22 mouse cellular contexts compared by ENCODE assay signal in the genomic region with DNA sequence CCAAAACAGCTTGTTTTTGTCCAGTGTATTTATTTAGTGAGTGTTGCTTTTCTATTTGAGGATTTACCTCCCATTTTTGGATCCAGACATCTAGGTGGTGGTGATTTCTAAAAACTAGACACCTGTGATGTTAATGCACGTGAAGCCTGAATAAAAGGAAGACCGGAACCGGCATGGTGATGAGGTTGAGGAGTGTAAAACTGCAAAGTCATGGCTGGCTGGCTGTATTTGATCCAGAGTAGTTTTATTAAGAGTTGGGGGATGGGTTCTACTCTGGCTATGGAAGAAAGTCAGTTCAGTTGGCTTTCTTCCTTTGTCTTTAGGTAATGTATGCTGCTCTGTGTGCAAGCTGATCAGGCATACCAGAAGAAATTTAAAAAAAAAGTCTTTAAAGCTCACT. TPM values are rescaled to one million over a fixed set of nuclear protein-coding genes. Genes with fewer than 3 reads are reported as not detected.
DNase-seq lines count a peak whose midpoint lies in the region; ATAC-seq lines count a peak whose summit lies in the region.
"Had no signal": no experiment of that assay in that cellular context is flagged by ENCODE, and none has a peak within 500 bp of the region (broad histone marks: within the 10 kb centered on the region; RNA-seq: fewer than 3 reads in every experiment).

No protein-coding gene starts in this region.

- H3K27me3 ChIP-seq in kidney, embryonic 16.5 days (ENCODE audit: insufficient read depth, low read length), result no peaks in the 10 kb centered on the region
- H3K27me3 ChIP-seq: CH12.LX; limb, embryonic 13.5 days; neural tube, embryonic 15.5 days; Patski had no signal

- no peaks in the 10 kb centered on the region for H3K9me3 ChIP-seq in kidney, embryonic 16.5 days (ENCODE audit: low read length)
- H3K9me3 ChIP-seq: embryonic facial prominence, embryonic 10.5 days; limb, embryonic 13.5 days; neural tube, embryonic 15.5 days had no signal

- H3K36me3 ChIP-seq in kidney, embryonic 16.5 days (ENCODE audit: insufficient read depth, low read length), result peaks cover 4% of the 10 kb centered on the region; the same call in 1 of the 2 replicates
- H3K36me3 ChIP-seq: neural tube, embryonic 15.5 days had no signal

- no peak for ATAC-seq in kidney, embryonic 16.5 days (ENCODE audit: low FRiP score, low TSS enrichment)
- ATAC-seq in common myeloid progenitor, adult 5-6 weeks (replicated peaks; ENCODE audit: low read depth, poor library complexity, severe bottlenecking), result peak; percentile 60
- no peak for ATAC-seq in CD4-positive, CD25-positive, alpha-beta regulatory T cell, adult 4 months
- ATAC-seq: Patski had no signal

- peaks cover 6% of the 10 kb centered on the region; the same call in 1 of the 2 replicates for H3K4me1 ChIP-seq in kidney, embryonic 16.5 days (ENCODE audit: insufficient read depth, low read length)
- H3K4me1 ChIP-seq: embryonic facial prominence, embryonic 10.5 days; limb, embryonic 13.5 days; neural tube, embryonic 15.5 days had no signal

- peak overlapping the region; percentile 74 for H3K27ac ChIP-seq in kidney, embryonic 16.5 days (ENCODE audit: low read length)
- H3K27ac ChIP-seq: embryonic facial prominence, embryonic 10.5 days; limb, embryonic 13.5 days; neural tube, embryonic 15.5 days had no signal

- H3K9ac ChIP-seq in kidney, embryonic 16.5 days (replicated peaks; ENCODE audit: low read length), result no peak overlapping the region
- H3K9ac ChIP-seq: limb, embryonic 13.5 days; neural tube, embryonic 15.5 days had no signal

- DNase-seq in embryo, embryonic 11 days, result peak; percentile 2
- DNase-seq in embryo, embryonic 10.5 days (ENCODE audit: low spot score), result no peak
- no peak for DNase-seq in kidney, postnatal 4 days
- peak; percentile 18 for DNase-seq in 416B (ENCODE audit: low read depth)
- no peak for DNase-seq in heart, adult 11 months
- DNase-seq: adrenal gland, adult 2 months; cerebellum, adult 9-11 months; gastrocnemius, postnatal 14 days; lung, adult 2 months; right cerebral cortex, postnatal 4 days; thymus, postnatal 14 days had no signal

- no peak overlapping the region for H3K4me2 ChIP-seq in kidney, embryonic 16.5 days (replicated peaks; ENCODE audit: low read depth, low read length)
- H3K4me2 ChIP-seq: limb, embryonic 13.5 days; midbrain, embryonic 11.5 days; neural tube, embryonic 15.5 days had no signal

- WGBS in kidney, embryonic 16.5 days, result 63% methylated on average over 3 of the region's 3 CpGs

- H3K4me3 ChIP-seq in kidney, embryonic 16.5 days (ENCODE audit: low read length), result no peak overlapping the region
- H3K4me3 ChIP-seq: embryonic facial prominence, embryonic 10.5 days; erythroblast, embryonic 14.5 days; limb, embryonic 13.5 days; myocyte; neural tube, embryonic 15.5 days had no signal

RNA-seq across cellular contexts. Expression of a gene that starts 39.1 kb away (rescaled TPM):
- 20.8 and 23.8 TPM in 2 replicates for polyA plus RNA-seq in kidney, embryonic 16.5 days (2015; fragmentation: Nextera tagmentation; extraction: Ambion mirVana)
- 138 and 179 TPM in 2 replicates for total RNA-seq in common myeloid progenitor, adult 5-6 weeks (2017)
- 10 to 100 TPM; 49.1 to 49.9 TPM for polyA plus RNA-seq in CD4-positive, CD25-positive, alpha-beta regulatory T cell, adult 4 months (2017; shearing (Covaris generic))

Comparison
In these comparisons a context has a peak if more than half of its experiments do, and no peak if none do; other contexts are left out.
1. DNase-seq: peak in embryo, embryonic 11 days (single experiment) and 416B (single experiment); none in embryo, embryonic 10.5 days (single experiment), kidney, postnatal 4 days (0 of 2) and heart, adult 11 months (single experiment).